Mouse (Mus musculus): Measurements from ENCODE around the gene Cfap299.

- TF ChIP-seq CTCF (conservative IDR thresholded peaks at IDR 0.05; ENCODE audit: low read length) (no peak), POU5F1 (IDR thresholded peaks at IDR 0.05; ENCODE audit: borderline replicate concordance, low read length) (no peak), NANOG (IDR thresholded peaks at IDR 0.05; ENCODE audit: borderline replicate concordance, low read length) (no peak)
Measured at GRCm38 (mm10) chr5:98778588-98778987, 449.5 kb downstream of the Cfap299 start.
